Mouse (Mus musculus) myocyte (in vitro differentiated cells): Measurements from ENCODE around the gene Tmem201. TPM values are rescaled to one million over a fixed set of nuclear protein-coding genes. Genes with fewer than 3 reads are reported as not detected.

ENCODE experiments used
- H3K27me3 ChIP-seq: one replicate; pipeline ENCODE4 v1.6.1; 2011; ENCODE audit not compliant: control insufficient read depth, insufficient read depth, insufficient read length
- H3K36me3 ChIP-seq: one replicate; pipeline ENCODE4 v1.6.1; 2011; ENCODE audit not compliant: control insufficient read depth, insufficient read depth
- H3K4me2 ChIP-seq: one replicate; pipeline ENCODE4 v1.6.1; 2011; ENCODE audit warnings: low read depth, control low read depth
- H3K4me3 ChIP-seq: one replicate; pipeline ENCODE4 v1.5.1; 2011; ENCODE audit warnings: mild to moderate bottlenecking, control low read depth, moderate library complexity
- H3K79me2 ChIP-seq: one replicate; pipeline ENCODE4 v1.6.1; 2011; ENCODE audit not compliant: control insufficient read depth, insufficient read depth
- H3ac ChIP-seq: one replicate; pipeline ENCODE4 v1.6.1; 2011; ENCODE audit not compliant: control insufficient read depth, insufficient read length
- CEBPB ChIP-seq: IDR thresholded peaks from 2 replicates; pipeline ENCODE4 v1.6.1; 2011; ENCODE audit warnings: mild to moderate bottlenecking, moderate library complexity; ENCODE audit not compliant: poor library complexity, insufficient read depth, severe bottlenecking
- E2F4 ChIP-seq: IDR thresholded peaks from one replicate; pipeline ENCODE4 v1.6.1; 2011; ENCODE audit warnings: mild to moderate bottlenecking, control low read depth, moderate library complexity; ENCODE audit not compliant: insufficient read depth
- MAX ChIP-seq: IDR thresholded peaks from one replicate; pipeline ENCODE4 v1.6.1; 2011; ENCODE audit warnings: low read depth, mild to moderate bottlenecking, control low read depth
- MYOD1 ChIP-seq, 3 experiments: IDR thresholded peaks; one replicate each; pipeline ENCODE4 v1.6.1; 2011; ENCODE audit warnings: control low read depth in 2 of 3, low read depth in 2 of 3, mild to moderate bottlenecking in 2 of 3, moderate library complexity in 1 of 3; ENCODE audit not compliant: insufficient read length in 2 of 3, control insufficient read depth in 1 of 3
- MYOG ChIP-seq, 3 experiments: IDR thresholded peaks; one replicate each; pipeline ENCODE4 v1.6.1; 2011; ENCODE audit warnings: control low read depth in 2 of 3, low read depth in 2 of 3, mild to moderate bottlenecking in 2 of 3; ENCODE audit not compliant: insufficient read length in 2 of 3, control insufficient read depth in 1 of 3, insufficient read depth in 1 of 3
- POLR2A ChIP-seq: IDR thresholded peaks from one replicate; pipeline ENCODE4 v1.6.1; 2011; ENCODE audit warnings: low read depth, mild to moderate bottlenecking, control low read depth, moderate library complexity; ENCODE audit not compliant: insufficient read length
- POLR2AphosphoS2 ChIP-seq: IDR thresholded peaks from one replicate; pipeline ENCODE4 v1.6.1; 2011; ENCODE audit warnings: low read depth, control low read depth; ENCODE audit not compliant: insufficient read length
- REST ChIP-seq: IDR thresholded peaks from one replicate; pipeline ENCODE4 v1.6.1; 2011; ENCODE audit warnings: mild to moderate bottlenecking, control low read depth, moderate library complexity; ENCODE audit not compliant: insufficient read depth, insufficient read length
- SRF ChIP-seq: IDR thresholded peaks from one replicate; pipeline ENCODE4 v1.6.1; 2011; ENCODE audit warnings: low read depth; ENCODE audit not compliant: control insufficient read depth, insufficient read length
- TCF12 ChIP-seq: IDR thresholded peaks from one replicate; pipeline ENCODE4 v1.6.1; 2011; ENCODE audit warnings: mild to moderate bottlenecking, control low read depth; ENCODE audit not compliant: poor library complexity, insufficient read depth, severe bottlenecking
- TCF3 ChIP-seq: IDR thresholded peaks from one replicate; pipeline ENCODE4 v1.6.1; 2011; ENCODE audit warnings: low read depth, control low read depth; ENCODE audit not compliant: insufficient read length
- USF1 ChIP-seq: IDR thresholded peaks from one replicate; pipeline ENCODE4 v1.6.1; 2011; ENCODE audit warnings: low read depth, mild to moderate bottlenecking, control low read depth, moderate library complexity
- polyA plus RNA-seq: library from polyadenylated mRNA; unstranded; fragments of >200 nt; fragmentation: generic; extraction: Trizol; gene quantifications from one replicate; pipeline ENCODE4 v1.2.1, GENCODE M21; 2012; ENCODE audit warnings: missing spikeins

Gene Tmem201
- polyA plus RNA-seq, 1 experiment: 31.1 TPM

DNA sequence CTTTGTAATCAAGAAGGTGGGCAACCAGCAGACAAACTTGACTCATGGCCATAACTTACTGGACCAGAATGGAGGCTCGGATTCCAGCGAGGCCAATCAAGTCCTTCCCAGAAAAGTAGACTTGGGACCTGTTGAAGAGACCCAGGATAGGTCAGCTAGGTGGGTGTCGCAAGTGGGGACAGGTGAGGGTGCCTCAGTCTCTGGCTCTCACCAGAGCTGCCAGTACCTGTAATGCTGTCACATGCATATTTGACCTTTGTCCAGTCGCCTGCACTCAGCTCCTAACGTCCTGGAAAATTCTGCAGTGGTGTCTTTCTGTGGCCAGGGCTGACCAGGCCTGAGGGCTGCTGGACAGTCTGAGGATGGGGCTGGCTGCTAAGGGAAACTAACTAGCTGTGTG lies 26.4 kb downstream of the Tmem201 start:
- Histone ChIP-seq H3K36me3 (no peaks in the 10 kb centered on the region), H3K4me3 (no peak overlapping the region), H3K27me3 (no peaks in the 10 kb centered on the region), H3K79me2 (no peaks in the 10 kb centered on the region), H3K4me2 (no peak overlapping the region), H3ac (no peak overlapping the region)
- TF ChIP-seq USF1: no peak
- no peak for TF ChIP-seq MYOG (IDR thresholded peaks at IDR 0.05; ENCODE audit: control insufficient read depth in 1 of 3, insufficient read depth in 1 of 3, insufficient read length in 2 of 3, low read depth in 2 of 3)
- TF ChIP-seq REST: no peak
- TF ChIP-seq MAX: no peak
- no peak for TF ChIP-seq TCF3
- TF ChIP-seq POLR2A: no peak

DNA sequence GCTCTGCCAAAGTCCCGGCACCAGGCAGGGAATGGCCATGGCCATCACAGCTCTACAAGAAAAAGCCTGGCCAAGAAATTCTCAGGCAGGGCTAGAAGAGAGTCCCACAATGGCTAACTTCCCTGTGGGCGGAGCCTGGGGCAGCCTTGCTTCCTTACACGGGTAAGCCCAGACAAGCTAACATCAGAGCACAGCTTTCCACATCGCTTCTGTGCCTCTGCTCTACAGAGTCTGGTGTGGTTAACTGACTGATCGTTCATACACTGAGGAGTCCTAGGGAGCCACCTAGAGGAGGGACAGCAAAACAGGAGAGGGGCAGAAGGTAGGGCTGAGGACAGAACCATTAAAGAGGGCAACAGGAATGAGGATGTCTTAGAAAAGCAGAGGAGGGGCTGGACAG lies 27.3 kb downstream of the Tmem201 start:
- Histone ChIP-seq H3K36me3 (no peaks in the 10 kb centered on the region), H3ac (no peak overlapping the region), H3K27me3 (no peaks in the 10 kb centered on the region), H3K4me2 (no peak overlapping the region), H3K79me2 (no peaks in the 10 kb centered on the region), H3K4me3 (no peak overlapping the region)
- no peak for TF ChIP-seq TCF3
- TF ChIP-seq MYOG (IDR thresholded peaks at IDR 0.05; ENCODE audit: control insufficient read depth in 1 of 3, insufficient read depth in 1 of 3, insufficient read length in 2 of 3, low read depth in 2 of 3): no peak
- TF ChIP-seq POLR2AphosphoS2: no peak
- no peak for TF ChIP-seq POLR2A
- TF ChIP-seq E2F4: no peak
- no peak for TF ChIP-seq MAX
- TF ChIP-seq USF1: no peak
- no peak for TF ChIP-seq REST
- TF ChIP-seq TCF12: no peak
- TF ChIP-seq SRF: no peak
- TF ChIP-seq MYOD1 (IDR thresholded peaks at IDR 0.05; ENCODE audit: control insufficient read depth in 1 of 3, insufficient read length in 2 of 3, low read depth in 2 of 3): no peak
- TF ChIP-seq CEBPB: no peak

DNA sequence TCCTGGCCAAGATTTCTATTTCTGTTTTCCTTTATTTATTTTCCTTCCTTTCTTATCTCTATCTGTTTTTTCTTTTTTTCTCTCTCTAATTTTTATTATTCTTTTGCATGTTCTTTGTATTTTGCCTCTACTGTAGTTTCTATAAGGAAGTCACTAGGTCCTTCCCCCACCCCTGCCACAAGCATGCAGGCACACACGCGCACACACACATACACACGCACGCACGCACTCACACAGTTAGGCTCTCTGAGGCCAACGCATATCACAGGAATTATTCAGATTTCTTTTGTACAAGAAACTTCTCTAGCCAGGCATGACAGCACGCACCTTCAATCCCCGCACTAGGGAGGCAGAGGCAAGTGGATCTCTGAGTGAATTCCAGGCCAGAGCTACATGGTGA lies 31.9 kb downstream of the Tmem201 start:
- no peak overlapping the region for H3ac ChIP-seq
- H3K4me2 ChIP-seq: no peak overlapping the region
- no peaks in the 10 kb centered on the region for H3K79me2 ChIP-seq
- no peaks in the 10 kb centered on the region for H3K27me3 ChIP-seq
- H3K36me3 ChIP-seq: no peaks in the 10 kb centered on the region
- TF ChIP-seq USF1: no peak
- TF ChIP-seq TCF12: no peak
- no peak for TF ChIP-seq TCF3
- TF ChIP-seq MYOG (IDR thresholded peaks at IDR 0.05; ENCODE audit: control insufficient read depth in 1 of 3, insufficient read depth in 1 of 3, insufficient read length in 2 of 3, low read depth in 2 of 3): no peak
- no peak for TF ChIP-seq E2F4
- TF ChIP-seq POLR2AphosphoS2: no peak
- H3K4me3 ChIP-seq: no peak overlapping the region

DNA sequence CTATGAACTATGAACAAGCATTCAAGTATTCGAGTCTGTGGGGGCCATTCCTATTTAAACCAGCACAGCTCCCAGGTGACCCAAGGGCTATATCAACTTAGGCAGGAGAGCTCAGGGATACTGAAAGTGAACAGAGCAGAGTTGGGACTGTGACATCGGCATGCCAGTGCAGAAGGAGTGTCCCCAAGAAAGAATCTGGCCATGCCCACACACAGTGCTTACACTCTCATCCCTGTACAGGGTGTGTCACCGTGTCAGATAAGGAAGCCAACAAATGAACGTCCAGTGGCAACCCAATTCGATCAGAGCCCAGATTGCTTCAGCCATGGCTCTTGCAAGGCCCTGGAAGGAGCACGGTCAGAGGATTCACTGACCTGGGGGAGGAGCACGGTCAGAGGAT lies 32.5 kb downstream of the Tmem201 start:
- Histone ChIP-seq H3K27me3 (no peaks in the 10 kb centered on the region), H3ac (no peak overlapping the region), H3K4me2 (peak overlapping the region; percentile 18), H3K4me3 (no peak overlapping the region), H3K79me2 (no peaks in the 10 kb centered on the region), H3K36me3 (no peaks in the 10 kb centered on the region)
- TF ChIP-seq POLR2AphosphoS2 (no peak), MYOD1 (IDR thresholded peaks at IDR 0.05; ENCODE audit: control insufficient read depth in 1 of 3, insufficient read length in 2 of 3, low read depth in 2 of 3) (no peak), SRF (no peak), CEBPB (no peak), MYOG (IDR thresholded peaks at IDR 0.05; ENCODE audit: control insufficient read depth in 1 of 3, insufficient read depth in 1 of 3, insufficient read length in 2 of 3, low read depth in 2 of 3) (no peak), TCF3 (no peak), E2F4 (no peak), POLR2A (no peak), MAX (no peak), REST (no peak), TCF12 (no peak), USF1 (no peak)

DNA sequence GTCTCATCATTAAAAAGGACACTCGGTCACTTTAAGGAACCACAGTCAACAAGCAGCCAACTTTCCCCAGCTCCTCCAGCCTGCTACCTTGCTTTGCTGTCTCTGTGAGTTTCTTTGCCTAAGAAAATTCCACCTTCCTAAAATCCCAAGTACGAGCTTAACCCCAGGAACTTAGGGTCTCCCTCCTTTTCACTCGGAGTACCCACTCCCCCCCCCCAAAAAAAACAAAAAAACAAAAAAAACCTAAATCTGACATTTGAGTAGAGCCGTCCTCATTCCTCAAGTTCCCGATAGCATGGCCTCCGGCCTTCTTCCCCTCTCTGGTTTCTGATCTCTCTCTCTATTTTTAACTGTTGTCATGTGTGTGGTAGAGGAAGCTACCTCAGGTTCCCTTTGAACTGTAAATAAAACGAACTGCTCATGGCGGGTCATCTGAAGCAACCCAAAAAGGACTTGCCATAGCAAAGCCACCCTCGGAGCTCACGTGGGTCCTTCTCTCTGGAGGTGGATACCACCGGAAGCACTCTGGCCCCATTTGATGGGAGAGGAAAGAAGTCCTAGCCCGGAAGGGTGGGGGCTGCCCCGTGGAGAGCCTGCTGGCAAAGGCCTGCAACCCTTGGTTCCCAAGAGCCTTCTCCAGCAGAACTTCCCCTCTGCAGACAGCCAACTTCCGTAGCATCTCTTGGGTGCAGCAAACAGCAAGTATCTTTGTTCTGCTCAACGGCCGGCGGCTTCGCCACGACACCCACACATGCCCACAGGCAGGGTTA lies 35.4 kb downstream of the Tmem201 start, which contains the start of gene Pik3cd:
Gene Pik3cd, minus strand, starts transcription at position 362 of the 770 bp plus-strand sequence.
- no peaks in the 10 kb centered on the region for H3K79me2 ChIP-seq
- no peaks in the 10 kb centered on the region for H3K36me3 ChIP-seq
- no peak within 1 kb of the TSS for H3ac ChIP-seq
- no peaks in the 10 kb centered on the region for H3K27me3 ChIP-seq
- H3K4me3 ChIP-seq: no peak within 1 kb of the TSS
- no peak within 1 kb of the TSS for H3K4me2 ChIP-seq
- no peak for TF ChIP-seq TCF3
- TF ChIP-seq POLR2AphosphoS2: no peak
- no peak for TF ChIP-seq MYOG (IDR thresholded peaks at IDR 0.05; ENCODE audit: control insufficient read depth in 1 of 3, insufficient read depth in 1 of 3, insufficient read length in 2 of 3, low read depth in 2 of 3)
- TF ChIP-seq TCF12: no peak
- no peak for TF ChIP-seq POLR2A
- no peak for TF ChIP-seq CEBPB
- TF ChIP-seq USF1: no peak
- no peak for TF ChIP-seq REST
- no peak for TF ChIP-seq MAX
- TF ChIP-seq MYOD1 (IDR thresholded peaks at IDR 0.05; ENCODE audit: control insufficient read depth in 1 of 3, insufficient read length in 2 of 3, low read depth in 2 of 3): no peak
- no peak for TF ChIP-seq E2F4
- TF ChIP-seq SRF: no peak
